Mouse (Mus musculus) hindlimb bud, embryonic 11.5 days (tissue): ENCODE results near the gene Grin2a.
"Not testable (repeated sequence)": the region's sequence is repeated elsewhere in the genome, so short reads cannot be mapped to it uniquely, and the experiment has no call there.

ENCODE experiments used
- DNase-seq: peaks from one replicate; pipeline ENCODE4 v3.0.0-alpha.2; 2012; ENCODE audit warnings: low read depth, low spot score; ENCODE audit errors: extremely low spot score

Grin2a gene

GRCm38 (mm10) chr16:9664060-9664459 is 331.3 kb downstream of the Grin2a start:
- DNase-seq: no peak

GRCm38 (mm10) chr16:9663508-9663907 is 331.9 kb downstream of the Grin2a start:
- no peak for DNase-seq

- no peak for DNase-seq
Observed at GRCm38 (mm10) chr16:9625652-9626444, 369.5 kb downstream of the Grin2a start.

DNA sequence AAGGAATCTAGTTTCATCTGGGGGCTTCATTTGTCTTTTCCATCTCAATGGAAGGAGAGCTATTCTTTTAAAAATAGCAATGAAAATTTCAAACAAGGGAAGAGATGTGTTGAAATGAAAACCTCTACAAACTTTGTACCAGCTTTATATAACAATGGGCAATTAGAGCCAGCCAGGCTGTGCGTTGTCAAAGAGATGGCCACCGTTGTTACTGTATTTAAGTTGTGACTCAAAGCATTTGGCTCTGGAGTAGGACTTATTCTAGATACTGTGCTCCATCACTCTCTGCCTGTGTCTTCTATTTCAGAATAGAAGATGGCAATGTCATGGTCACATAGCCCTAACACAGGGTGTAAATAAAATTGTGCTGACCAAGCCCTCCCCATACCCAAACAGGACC is 371.0 kb downstream of the Grin2a start:
- no peak for DNase-seq

DNA sequence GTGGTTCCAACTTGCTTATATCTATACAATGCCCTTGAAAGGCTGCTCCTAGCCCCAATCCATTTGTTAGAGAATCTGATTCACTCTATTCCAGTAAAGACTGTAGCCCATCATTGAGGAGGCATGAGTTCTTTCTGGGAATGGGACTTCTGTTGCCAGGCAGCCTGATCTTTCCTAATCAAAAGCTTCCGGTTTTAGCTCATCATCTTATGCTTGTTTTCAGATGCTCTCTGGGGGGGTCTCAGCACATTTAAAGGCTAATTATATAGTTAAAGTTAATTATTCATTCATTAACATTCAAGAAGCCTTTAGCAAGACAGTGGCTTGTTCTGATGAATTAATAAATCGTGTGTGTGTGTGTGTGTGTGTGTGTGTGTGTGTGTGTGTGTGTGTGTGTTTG is 377.2 kb downstream of the Grin2a start:
- DNase-seq: no peak

- no peak for DNase-seq
Observed at GRCm38 (mm10) chr16:9617215-9617614, 378.1 kb downstream of the Grin2a start.

DNA sequence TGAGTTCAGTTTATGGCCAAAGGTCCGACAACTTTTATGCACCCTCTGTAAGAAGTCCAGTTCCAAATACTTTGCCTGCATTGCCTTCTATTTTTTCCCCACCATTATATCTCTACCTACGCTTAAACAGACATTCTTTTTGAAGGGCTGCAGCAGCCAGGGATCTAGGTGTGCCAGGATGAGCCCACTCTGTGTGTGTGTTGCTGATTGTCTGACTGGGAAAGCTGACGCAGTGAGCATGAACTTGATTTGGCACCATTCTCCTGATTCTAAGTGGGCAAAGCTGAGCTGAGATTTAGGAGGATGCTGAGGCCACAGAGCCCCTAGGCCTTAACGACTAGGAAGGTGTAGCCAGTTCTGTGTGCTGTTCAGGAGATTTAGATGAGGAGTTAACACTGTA is 378.6 kb downstream of the Grin2a start:
- no peak for DNase-seq

GRCm38 (mm10) chr16:9612596-9612995 is 382.8 kb downstream of the Grin2a start:
- not testable (repeated sequence) for DNase-seq

DNA sequence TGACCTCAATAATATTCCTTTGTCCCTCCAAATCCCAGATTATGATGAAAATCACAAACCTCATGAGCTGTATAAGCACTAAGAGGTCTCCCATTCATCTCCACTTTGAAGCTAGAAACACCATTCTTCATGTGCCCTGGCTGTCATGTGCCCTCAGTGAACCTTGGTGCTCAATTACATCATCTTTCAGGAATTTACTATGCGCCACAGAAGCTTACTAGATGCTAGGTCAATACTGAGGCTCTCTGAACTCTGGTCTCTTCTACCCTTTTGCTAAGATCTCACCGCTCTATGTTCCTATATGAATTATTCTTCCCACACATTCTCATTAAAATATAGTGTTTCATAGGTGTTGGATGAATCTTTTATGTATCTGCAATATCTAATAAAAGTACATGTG is 387.9 kb downstream of the Grin2a start:
- DNase-seq: no peak

- no peak for DNase-seq
Observed at GRCm38 (mm10) chr16:9603983-9604382, 391.4 kb downstream of the Grin2a start.

- DNase-seq: no peak
Observed at GRCm38 (mm10) chr16:9602579-9602978, 392.8 kb downstream of the Grin2a start.

GRCm38 (mm10) chr16:9589176-9589575 is 406.2 kb downstream of the Grin2a start:
- no peak for DNase-seq

- DNase-seq: no peak
Observed at GRCm38 (mm10) chr16:9588431-9588830, 406.9 kb downstream of the Grin2a start.

DNA sequence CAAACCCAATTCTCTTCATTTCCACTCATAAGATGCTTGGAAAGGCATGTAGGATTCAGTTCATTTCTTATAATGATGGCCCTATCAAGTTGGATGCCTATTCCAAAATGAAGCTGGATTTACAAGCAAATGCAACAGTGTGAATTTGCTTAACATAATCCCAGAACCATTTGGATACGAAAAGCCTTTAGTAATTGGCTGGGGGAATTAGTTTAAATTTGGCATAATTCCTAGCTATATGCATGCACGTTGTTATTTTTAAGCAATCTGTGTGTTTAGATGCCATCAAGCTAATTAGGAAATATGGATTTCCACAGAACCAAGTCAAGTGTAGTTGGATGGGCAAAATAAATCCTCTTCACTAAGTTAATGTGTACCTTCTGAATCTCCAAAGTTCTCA is 411.4 kb downstream of the Grin2a start:
- DNase-seq: no peak

GRCm38 (mm10) chr16:9571793-9572192 is 423.6 kb downstream of the Grin2a start:
- DNase-seq: no peak

GRCm38 (mm10) chr16:9567286-9567685 is 428.1 kb downstream of the Grin2a start:
- no peak for DNase-seq

- peak; percentile 10 for DNase-seq
Observed at GRCm38 (mm10) chr16:9561816-9562215, 433.5 kb downstream of the Grin2a start.

DNA sequence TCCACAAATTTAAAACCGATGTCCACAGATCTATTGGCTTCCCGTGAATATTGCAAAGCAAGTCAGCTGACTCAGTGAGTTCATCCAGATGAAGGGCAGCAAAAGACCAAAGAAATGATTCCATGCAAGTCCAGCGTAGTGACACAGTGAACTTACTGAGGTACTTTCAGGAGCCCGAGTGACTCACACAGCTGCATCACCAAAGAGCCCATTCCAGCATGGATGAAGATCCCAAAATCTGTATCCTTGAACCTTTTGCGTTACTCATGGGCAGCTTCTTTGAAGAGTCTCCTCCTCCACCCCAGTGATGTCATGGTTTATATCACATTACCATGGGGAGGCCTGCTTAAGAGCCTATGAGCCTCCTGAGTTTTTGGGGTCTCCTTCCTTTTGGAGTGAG is 460.2 kb downstream of the Grin2a start:
- DNase-seq: no peak

DNA sequence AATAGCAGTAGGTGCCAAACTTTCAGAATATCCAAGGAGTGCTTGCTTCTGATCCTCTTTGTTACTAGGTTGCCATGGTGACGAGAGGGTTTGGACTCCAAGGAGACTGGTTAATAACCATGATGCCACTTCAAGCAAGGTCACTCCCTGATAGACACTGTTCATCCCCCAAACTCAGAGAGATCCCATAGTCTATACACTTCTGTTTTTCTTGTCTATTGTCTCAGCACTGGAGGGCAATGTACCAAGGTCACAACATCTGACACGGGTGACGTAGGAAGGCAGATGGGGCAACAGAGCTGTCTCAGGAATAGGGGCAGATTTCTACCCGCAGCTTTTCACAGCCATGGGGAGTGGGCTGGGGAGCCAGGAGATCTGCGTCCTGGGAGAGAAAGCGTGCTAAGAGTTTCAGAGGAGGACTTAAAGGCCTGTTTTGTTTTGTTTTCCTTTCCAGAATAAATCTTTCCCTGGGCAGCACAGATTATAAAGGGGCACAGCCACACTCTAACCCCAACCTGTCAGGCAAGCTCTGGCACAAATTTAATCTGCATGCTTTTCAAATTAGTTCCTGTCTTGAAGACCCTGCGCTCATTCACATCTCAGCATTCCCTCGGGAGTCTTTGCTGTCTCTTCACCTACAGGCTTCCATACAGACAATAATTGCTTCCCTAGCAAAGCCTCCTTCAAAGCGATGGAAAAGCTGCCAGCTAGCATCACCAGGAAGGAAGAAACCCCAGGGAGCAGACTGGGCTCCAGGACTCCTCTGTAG is 461.6 kb downstream of the Grin2a start:
- DNase-seq: no peak

DNA sequence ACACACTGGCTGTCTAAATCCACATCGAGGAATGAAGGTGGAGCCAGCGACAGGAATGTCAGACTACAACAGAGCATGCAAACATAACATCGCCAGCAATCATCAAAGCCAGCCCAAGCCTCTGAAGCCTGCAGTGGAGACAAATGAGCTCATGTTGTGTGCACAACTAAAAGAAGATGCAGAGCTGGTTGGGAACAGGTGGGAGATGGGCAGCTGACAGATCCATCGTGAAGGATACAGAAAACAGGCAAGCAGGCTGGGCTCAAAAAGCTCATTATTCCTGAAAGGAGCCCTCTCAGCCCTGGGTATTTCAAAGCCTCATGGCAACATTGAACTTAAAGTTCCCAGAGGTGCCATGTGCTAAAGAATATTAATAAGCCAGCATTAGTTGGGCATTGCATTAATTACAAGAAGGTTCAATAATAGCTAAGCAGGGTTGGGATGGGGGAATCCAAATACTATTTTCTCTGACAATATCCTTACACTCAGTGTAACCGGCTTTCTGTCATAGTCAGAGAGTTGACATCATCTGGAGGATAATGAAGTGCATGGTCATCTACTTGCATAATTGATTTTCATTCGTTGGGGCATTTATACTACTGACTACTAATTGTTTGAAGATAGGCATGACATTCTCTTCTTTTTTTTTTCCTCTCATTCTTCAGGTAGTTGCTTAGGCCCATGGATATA is 462.4 kb downstream of the Grin2a start:
- no peak for DNase-seq

DNA sequence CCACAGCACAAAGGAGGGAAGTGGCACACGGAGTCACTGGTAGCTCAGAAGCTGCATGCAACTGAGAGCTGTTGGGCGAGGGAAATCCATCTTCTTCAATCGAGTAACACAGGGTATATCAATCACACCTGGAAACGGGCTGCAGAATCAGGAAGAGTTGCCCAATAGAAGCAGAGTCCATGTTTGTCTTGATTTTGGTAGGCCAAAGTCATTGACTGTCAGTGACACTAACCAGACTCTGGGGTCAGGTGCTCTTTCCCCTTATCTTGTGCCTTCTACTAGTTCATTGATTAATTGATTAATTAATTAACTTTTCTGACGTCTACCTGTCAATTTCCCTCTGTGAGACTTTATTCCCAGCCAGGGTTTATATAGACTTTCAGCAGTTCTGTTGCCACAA is 468.1 kb downstream of the Grin2a start:
- DNase-seq: no peak

GRCm38 (mm10) chr16:9523314-9523713 is 472.0 kb downstream of the Grin2a start:
- no peak for DNase-seq
